Mouse (Mus musculus) embryonic fibroblast, embryonic 13.5 days (primary cell): Measurements from ENCODE around the gene Tceanc2.

Experiments used
- CTCF ChIP-seq: IDR thresholded peaks from 2 replicates; pipeline ENCODE4 v1.5.1; 2011; ENCODE audit warnings: mild to moderate bottlenecking, control low read depth, low read length, moderate library complexity, borderline replicate concordance; ENCODE audit not compliant: insufficient read depth
- POLR2A ChIP-seq: IDR thresholded peaks from 2 replicates; pipeline ENCODE4 v1.6.1; 2011; ENCODE audit warnings: low read depth, mild to moderate bottlenecking, control low read depth, low read length, moderate library complexity

DNA sequence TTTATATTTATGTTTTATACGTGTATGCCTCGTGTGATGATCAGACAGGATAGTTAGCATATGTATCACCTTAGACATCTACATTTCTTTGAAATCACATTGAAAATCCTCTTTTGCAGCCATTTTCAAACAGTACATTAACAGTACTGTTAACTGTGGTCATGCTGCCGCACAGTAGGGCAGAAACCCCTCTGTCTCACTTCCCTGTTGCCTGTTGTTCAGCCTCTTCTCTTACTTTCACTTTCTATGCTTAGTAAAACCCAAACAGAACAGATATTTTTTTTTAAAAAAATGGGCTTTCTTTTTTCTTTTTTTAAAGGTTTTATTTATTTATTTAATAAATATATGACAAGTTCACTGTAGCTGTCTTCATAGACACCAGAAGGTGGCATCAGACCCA lies 14.9 kb upstream of the Tceanc2 start:
- no peak for TF ChIP-seq CTCF
- no peak for TF ChIP-seq POLR2A
